Mouse (Mus musculus): ENCODE measurements at regions not wholly inside any gene's neighbourhood (a gene's known extent, or its start where the extent isn't known, plus 50 kb on each side); places are given as distances from the start of the nearest gene placed in this dataset.

- Histone ChIP-seq H3K36me3 (ENCODE audit: control insufficient read depth, insufficient read depth, low read length) (no peaks in the 10 kb centered on the region), H3K27ac (ENCODE audit: low read length) (no peak overlapping the region), H3K4me1 (ENCODE audit: control insufficient read depth, insufficient read depth, low read length) (no peaks in the 10 kb centered on the region), H3K9ac (ENCODE audit: low read depth, low read length) (no peak overlapping the region), H3K27me3 (ENCODE audit: control insufficient read depth, insufficient read depth, low read depth, low read length) (no peaks in the 10 kb centered on the region), H3K9me3 (replicated peaks; ENCODE audit: control insufficient read depth, low read length, poor library complexity, severe bottlenecking) (no peaks in the 10 kb centered on the region), H3K4me2 (ENCODE audit: low read length) (no peak overlapping the region), H3K4me3 (ENCODE audit: low read depth, low read length) (no peak overlapping the region)
- 67% methylated on average over 5 of the region's 5 CpGs for WGBS
- ATAC-seq = no peak
These were observed 364.1 kb upstream of the Pik3r1 start for GRCm38 (mm10) chr13:102132154-102132553.

DNA sequence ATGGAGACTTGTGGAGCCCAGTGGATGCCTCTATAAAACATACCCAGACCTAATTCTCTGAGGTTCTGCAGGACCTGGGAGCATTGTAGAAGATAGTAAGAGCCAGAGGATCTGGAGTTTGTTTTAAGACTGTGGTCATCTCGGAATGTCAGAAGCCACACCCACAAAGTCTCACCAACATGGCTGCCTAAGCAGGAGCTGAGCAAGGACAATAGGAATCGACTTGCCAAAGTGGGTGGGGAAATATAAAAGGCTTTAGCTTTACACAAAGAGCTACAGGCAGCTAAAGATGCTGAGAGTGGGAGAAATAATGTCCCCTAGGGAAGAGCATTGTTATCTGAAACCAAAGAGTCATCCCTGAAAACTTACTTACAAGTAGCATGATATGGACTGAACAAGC lies 364.7 kb upstream of the Pik3r1 start:
- no peak for ATAC-seq
- H3K9me3 ChIP-seq (replicated peaks; ENCODE audit: control insufficient read depth, low read length, poor library complexity, severe bottlenecking) = no peaks in the 10 kb centered on the region
- 61% methylated on average over 2 of the region's 2 CpGs for WGBS
- no peaks in the 10 kb centered on the region for H3K4me1 ChIP-seq (ENCODE audit: control insufficient read depth, insufficient read depth, low read length)
- H3K36me3 ChIP-seq (ENCODE audit: control insufficient read depth, insufficient read depth, low read length) = no peaks in the 10 kb centered on the region
- no peak overlapping the region for H3K4me3 ChIP-seq (ENCODE audit: low read depth, low read length)
- H3K27me3 ChIP-seq (ENCODE audit: control insufficient read depth, insufficient read depth, low read depth, low read length) = no peaks in the 10 kb centered on the region
- no peak overlapping the region for H3K27ac ChIP-seq (ENCODE audit: low read length)
- H3K4me2 ChIP-seq (ENCODE audit: low read length) = no peak overlapping the region
- no peak overlapping the region for H3K9ac ChIP-seq (ENCODE audit: low read depth, low read length)

- Histone ChIP-seq H3K36me3 (ENCODE audit: control insufficient read depth, insufficient read depth, low read length) (no peaks in the 10 kb centered on the region), H3K4me2 (ENCODE audit: low read length) (no peak overlapping the region), H3K4me1 (ENCODE audit: control insufficient read depth, insufficient read depth, low read length) (no peaks in the 10 kb centered on the region), H3K4me3 (ENCODE audit: low read depth, low read length) (no peak overlapping the region), H3K27ac (ENCODE audit: low read length) (no peak overlapping the region), H3K27me3 (ENCODE audit: control insufficient read depth, insufficient read depth, low read depth, low read length) (no peaks in the 10 kb centered on the region), H3K9ac (ENCODE audit: low read depth, low read length) (no peak overlapping the region), H3K9me3 (replicated peaks; ENCODE audit: control insufficient read depth, low read length, poor library complexity, severe bottlenecking) (no peaks in the 10 kb centered on the region)
- no peak for ATAC-seq
These were observed 367.2 kb upstream of the Pik3r1 start for GRCm38 (mm10) chr13:102135210-102135609.

DNA sequence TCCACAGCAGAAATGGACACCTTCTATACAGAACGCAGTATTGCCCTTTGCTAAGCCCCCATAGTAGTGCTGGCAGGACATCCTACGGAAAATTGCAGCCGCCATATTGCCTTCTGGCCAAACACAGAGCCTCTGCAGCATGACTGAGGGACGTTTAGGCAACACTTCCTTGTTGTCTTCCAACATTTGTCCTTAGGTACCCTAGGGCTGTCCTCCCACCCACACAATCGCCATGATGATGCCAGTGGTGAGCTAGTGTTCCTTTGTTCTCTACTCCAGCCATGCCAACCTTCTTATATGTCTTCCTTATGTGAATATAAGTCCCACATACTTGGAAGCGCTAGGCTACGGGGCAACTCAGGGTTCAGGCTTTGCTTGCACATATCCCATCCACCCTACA lies 375.0 kb upstream of the Pik3r1 start:
- H3K36me3 ChIP-seq (ENCODE audit: control insufficient read depth, insufficient read depth, low read length) = no peaks in the 10 kb centered on the region
- H3K4me3 ChIP-seq (ENCODE audit: low read depth, low read length) = no peak overlapping the region
- H3K27ac ChIP-seq (ENCODE audit: low read length) = no peak overlapping the region
- no peak overlapping the region for H3K4me2 ChIP-seq (ENCODE audit: low read length)
- WGBS = 94% methylated on average over 7 of the region's 7 CpGs
- no peak overlapping the region for H3K9ac ChIP-seq (ENCODE audit: low read depth, low read length)
- H3K4me1 ChIP-seq (ENCODE audit: control insufficient read depth, insufficient read depth, low read length) = no peaks in the 10 kb centered on the region
- H3K9me3 ChIP-seq (replicated peaks; ENCODE audit: control insufficient read depth, low read length, poor library complexity, severe bottlenecking) = no peaks in the 10 kb centered on the region
- H3K27me3 ChIP-seq (ENCODE audit: control insufficient read depth, insufficient read depth, low read depth, low read length) = no peaks in the 10 kb centered on the region
- ATAC-seq = no peak

DNA sequence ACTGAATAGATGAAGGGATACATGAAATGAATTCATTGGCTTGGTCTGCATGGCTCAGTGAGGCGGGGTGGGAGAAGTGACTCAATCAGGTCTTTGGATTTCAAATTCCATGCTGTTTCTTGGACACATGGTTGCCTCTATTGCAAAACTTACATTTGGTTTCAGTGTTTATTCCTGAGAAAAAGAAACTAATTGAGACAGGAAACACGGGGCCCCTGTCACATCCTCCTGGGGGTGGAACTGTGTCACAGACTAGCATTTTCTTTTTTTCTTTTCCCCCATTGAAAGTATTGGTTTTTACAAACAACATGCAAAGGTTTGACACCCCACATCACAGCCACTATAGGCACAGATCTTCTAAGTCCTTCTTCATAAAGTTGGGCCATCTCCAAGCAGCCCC lies 375.8 kb upstream of the Pik3r1 start:
- Histone ChIP-seq H3K36me3 (ENCODE audit: control insufficient read depth, insufficient read depth, low read length) (no peaks in the 10 kb centered on the region), H3K9me3 (replicated peaks; ENCODE audit: control insufficient read depth, low read length, poor library complexity, severe bottlenecking) (no peaks in the 10 kb centered on the region), H3K4me3 (ENCODE audit: low read depth, low read length) (no peak overlapping the region), H3K27me3 (ENCODE audit: control insufficient read depth, insufficient read depth, low read depth, low read length) (no peaks in the 10 kb centered on the region), H3K9ac (ENCODE audit: low read depth, low read length) (no peak overlapping the region), H3K27ac (ENCODE audit: low read length) (no peak overlapping the region), H3K4me2 (ENCODE audit: low read length) (no peak overlapping the region), H3K4me1 (ENCODE audit: control insufficient read depth, insufficient read depth, low read length) (no peaks in the 10 kb centered on the region)
- ATAC-seq = no peak
- WGBS = 91% methylated on average over 2 of the region's 2 CpGs

DNA sequence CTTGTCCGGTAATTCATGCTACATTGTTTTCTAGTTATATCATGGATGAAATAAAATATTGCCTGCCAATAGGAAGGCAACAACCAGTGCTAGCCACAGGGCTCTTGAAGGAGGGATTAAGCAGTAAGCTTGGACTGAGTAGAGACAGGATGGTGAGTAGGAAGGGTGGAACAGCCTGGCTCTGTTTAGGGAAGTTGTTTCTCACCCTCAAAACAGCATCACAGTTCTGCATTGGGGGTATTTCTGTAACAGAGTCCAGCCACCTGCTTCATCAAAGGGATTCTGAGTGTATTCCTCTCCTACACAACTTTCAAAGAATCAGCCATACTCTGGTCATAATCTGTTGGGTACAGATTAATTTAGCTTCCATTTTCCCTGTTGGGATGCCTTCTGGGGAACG lies 380.0 kb upstream of the Pik3r1 start:
- no peak for ATAC-seq
- no peak overlapping the region for H3K27ac ChIP-seq (ENCODE audit: low read length)
- 95% methylated on average over 2 of the region's 2 CpGs for WGBS
- no peak overlapping the region for H3K4me3 ChIP-seq (ENCODE audit: low read depth, low read length)
- H3K36me3 ChIP-seq (ENCODE audit: control insufficient read depth, insufficient read depth, low read length) = no peaks in the 10 kb centered on the region
- no peaks in the 10 kb centered on the region for H3K27me3 ChIP-seq (ENCODE audit: control insufficient read depth, insufficient read depth, low read depth, low read length)
- H3K4me2 ChIP-seq (ENCODE audit: low read length) = no peak overlapping the region
- H3K9ac ChIP-seq (ENCODE audit: low read depth, low read length) = no peak overlapping the region
- H3K4me1 ChIP-seq (ENCODE audit: control insufficient read depth, insufficient read depth, low read length) = no peaks in the 10 kb centered on the region
- H3K9me3 ChIP-seq (replicated peaks; ENCODE audit: control insufficient read depth, low read length, poor library complexity, severe bottlenecking) = no peaks in the 10 kb centered on the region

DNA sequence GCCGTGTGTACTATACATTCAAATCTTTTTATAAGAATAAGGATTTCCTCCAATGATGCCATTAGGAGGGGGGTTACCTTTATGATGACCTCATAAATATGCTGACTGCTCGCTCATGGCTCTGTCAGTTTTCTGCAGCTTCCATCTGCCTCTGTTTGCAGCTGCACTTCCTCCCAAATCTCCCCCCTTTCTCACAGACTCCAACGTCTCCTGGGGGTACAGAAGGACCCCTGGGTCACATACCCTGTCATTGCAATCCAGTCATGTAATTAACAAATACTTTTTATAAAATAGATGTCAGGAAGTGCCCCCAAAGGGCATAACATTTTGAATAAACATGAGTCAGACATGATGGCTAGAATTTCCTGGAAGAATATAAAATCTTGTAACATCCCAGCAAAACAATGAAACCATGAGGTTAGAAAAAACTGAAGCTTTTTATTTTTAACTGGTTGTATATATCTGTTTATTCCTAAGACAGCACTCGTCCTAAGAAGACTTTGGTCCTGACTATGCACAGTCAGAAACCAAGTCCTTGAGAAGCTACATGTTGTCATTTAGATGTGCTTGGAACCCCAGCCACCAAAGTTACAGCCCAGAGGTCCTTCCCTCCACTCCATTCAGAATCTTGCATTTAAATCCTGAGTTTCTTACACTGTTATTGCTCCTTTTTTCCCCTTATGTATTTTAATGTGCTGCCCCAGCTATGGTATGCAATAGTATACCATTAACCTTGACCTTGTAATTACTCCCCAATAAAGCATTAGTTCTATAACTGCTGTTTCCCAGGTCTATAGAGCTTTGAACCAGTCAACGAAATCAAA lies 386.0 kb upstream of the Pik3r1 start:
- 0 out of 2 replicates have a peak, but pooled peaks have one; percentile 21 for ATAC-seq

GRCm38 (mm10) chr13:102154609-102154899 lies 386.5 kb upstream of the Pik3r1 start:
- WGBS = 52% methylated on average over 2 of the region's 2 CpGs
- Histone ChIP-seq H3K4me2 (ENCODE audit: low read length) (no peak overlapping the region), H3K9me3 (replicated peaks; ENCODE audit: control insufficient read depth, low read length, poor library complexity, severe bottlenecking) (no peaks in the 10 kb centered on the region), H3K27me3 (ENCODE audit: control insufficient read depth, insufficient read depth, low read depth, low read length) (no peaks in the 10 kb centered on the region), H3K4me3 (ENCODE audit: low read depth, low read length) (no peak overlapping the region), H3K4me1 (ENCODE audit: control insufficient read depth, insufficient read depth, low read length) (peaks cover 3% of the 10 kb centered on the region; the same call in 1 of the 2 replicates), H3K27ac (ENCODE audit: low read length) (no peak overlapping the region), H3K36me3 (ENCODE audit: control insufficient read depth, insufficient read depth, low read length) (no peaks in the 10 kb centered on the region), H3K9ac (ENCODE audit: low read depth, low read length) (no peak overlapping the region)
- ATAC-seq = no peak

More for the DNA sequence above, 386.0 kb upstream of the Pik3r1 start:
- H3K27me3 ChIP-seq (ENCODE audit: control insufficient read depth, insufficient read depth, low read depth, low read length) = no peaks in the 10 kb centered on the region
- no peaks in the 10 kb centered on the region for H3K9me3 ChIP-seq (replicated peaks; ENCODE audit: control insufficient read depth, low read length, poor library complexity, severe bottlenecking)
- H3K4me2 ChIP-seq (ENCODE audit: low read length) = no peak overlapping the region; the same call in 1 of the 2 replicates
- 38% methylated on average over 5 of the region's 5 CpGs for WGBS
- H3K27ac ChIP-seq (ENCODE audit: low read length) = no peak overlapping the region
- peaks cover 3% of the 10 kb centered on the region; the same call in 1 of the 2 replicates for H3K4me1 ChIP-seq (ENCODE audit: control insufficient read depth, insufficient read depth, low read length)
- no peak overlapping the region for H3K9ac ChIP-seq (ENCODE audit: low read depth, low read length)
- H3K36me3 ChIP-seq (ENCODE audit: control insufficient read depth, insufficient read depth, low read length) = no peaks in the 10 kb centered on the region
- no peak overlapping the region for H3K4me3 ChIP-seq (ENCODE audit: low read depth, low read length)

DNA sequence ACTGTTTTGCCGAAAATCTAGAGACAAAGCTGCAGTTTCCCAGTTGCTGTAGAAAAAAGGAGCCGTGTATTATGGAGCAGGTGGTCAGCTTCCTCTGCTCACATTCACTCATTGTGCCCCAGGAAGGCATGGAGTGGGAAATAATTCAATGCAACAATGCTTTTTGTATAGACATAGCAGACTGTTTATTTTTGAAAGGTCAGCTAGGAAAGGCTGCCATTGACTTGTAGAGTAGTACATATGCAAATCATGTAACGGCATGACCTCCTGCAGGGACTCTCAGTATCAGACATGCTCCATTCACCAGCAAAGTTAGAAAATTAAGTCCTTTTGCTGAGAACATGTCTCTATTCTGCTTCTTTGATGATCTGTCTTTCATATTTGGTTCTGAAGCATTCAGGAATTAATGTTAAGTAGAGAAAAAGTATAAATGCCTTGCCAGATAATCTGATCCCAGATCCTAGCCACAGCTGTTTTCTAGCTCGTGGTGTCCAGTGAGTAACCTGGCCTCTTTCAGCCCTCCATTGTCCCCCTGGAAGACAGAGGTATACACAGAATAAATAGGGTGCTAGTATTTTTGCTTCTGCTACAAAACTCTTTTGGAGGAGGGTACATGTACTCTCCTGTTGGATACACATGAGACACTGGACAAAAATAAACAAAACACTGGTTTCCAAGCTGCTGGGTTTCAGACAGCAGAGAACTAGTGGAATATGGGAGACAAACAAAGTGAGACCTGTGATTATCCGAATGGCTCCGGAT lies 389.5 kb upstream of the Pik3r1 start:
- no peaks in the 10 kb centered on the region for H3K36me3 ChIP-seq (ENCODE audit: control insufficient read depth, insufficient read depth, low read length)
- ATAC-seq = no peak
- no peak overlapping the region for H3K27ac ChIP-seq (ENCODE audit: low read length)
- H3K9ac ChIP-seq (ENCODE audit: low read depth, low read length) = no peak overlapping the region
- no peaks in the 10 kb centered on the region for H3K27me3 ChIP-seq (ENCODE audit: control insufficient read depth, insufficient read depth, low read depth, low read length)
- H3K4me1 ChIP-seq (ENCODE audit: control insufficient read depth, insufficient read depth, low read length) = peaks cover 3% of the 10 kb centered on the region; the same call in 1 of the 2 replicates
- 36% methylated on average over 6 of the region's 6 CpGs for WGBS
- no peak overlapping the region for H3K4me3 ChIP-seq (ENCODE audit: low read depth, low read length)
- H3K4me2 ChIP-seq (ENCODE audit: low read length) = no peak overlapping the region
- no peaks in the 10 kb centered on the region for H3K9me3 ChIP-seq (replicated peaks; ENCODE audit: control insufficient read depth, low read length, poor library complexity, severe bottlenecking)

All from midbrain, embryonic 16.5 days (tissue).